Mouse (Mus musculus): Measurements from ENCODE around the gene Kcnk5. TPM values are rescaled to one million over a fixed set of nuclear protein-coding genes. Genes with fewer than 3 reads are reported as not detected.

Gene Kcnk5
- polyA plus RNA-seq, 1 experiment = 7.2 TPM

DNA sequence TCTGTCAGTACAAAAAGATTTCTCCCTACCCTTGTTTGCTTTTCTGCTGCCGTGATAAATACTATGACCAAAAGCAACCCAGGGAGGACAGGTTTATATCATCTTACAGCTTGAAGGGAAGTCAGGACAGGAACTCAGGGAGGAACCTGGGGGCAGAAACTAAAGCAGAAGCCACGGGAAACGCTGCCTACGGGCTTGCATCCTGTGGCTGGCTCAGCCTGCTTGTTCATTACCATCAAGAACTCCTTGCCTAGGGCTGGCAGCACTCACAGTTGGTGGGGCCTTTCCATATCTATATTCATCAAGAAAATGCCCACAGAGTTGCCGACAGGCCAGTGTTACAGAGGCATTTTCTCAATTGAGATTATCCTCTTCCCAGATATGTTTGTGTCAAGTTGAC, 34.2 kb upstream of the Kcnk5 start:
- Histone ChIP-seq H3K36me3 (ENCODE audit: control insufficient read depth, insufficient read depth) (no peaks in the 10 kb centered on the region), H3K4me3 (no peak overlapping the region), H3K27me3 (ENCODE audit: control insufficient read depth, insufficient read depth, insufficient read length) (no peaks in the 10 kb centered on the region), H3K4me2 (ENCODE audit: low read depth) (no peak overlapping the region), H3ac (ENCODE audit: control insufficient read depth, insufficient read length) (no peak overlapping the region), H3K79me2 (ENCODE audit: control insufficient read depth, insufficient read depth) (no peaks in the 10 kb centered on the region)
- TF ChIP-seq POLR2A (IDR thresholded peaks at IDR 0.05; ENCODE audit: insufficient read length, low read depth) = no peak
- no peak for TF ChIP-seq TCF3 (IDR thresholded peaks at IDR 0.05; ENCODE audit: insufficient read length, low read depth)
- TF ChIP-seq MAX (IDR thresholded peaks at IDR 0.05; ENCODE audit: low read depth) = no peak
- no peak for TF ChIP-seq SRF (IDR thresholded peaks at IDR 0.05; ENCODE audit: control insufficient read depth, insufficient read length, low read depth)
- TF ChIP-seq CEBPB (IDR thresholded peaks at IDR 0.05; ENCODE audit: insufficient read depth, poor library complexity, severe bottlenecking) = no peak
- TF ChIP-seq MYOG (IDR thresholded peaks at IDR 0.05; ENCODE audit: control insufficient read depth in 1 of 3, insufficient read depth in 1 of 3, insufficient read length in 2 of 3, low read depth in 2 of 3) = no peak
- TF ChIP-seq MYOD1 (IDR thresholded peaks at IDR 0.05; ENCODE audit: control insufficient read depth in 1 of 3, insufficient read length in 2 of 3, low read depth in 2 of 3) = no peak
- TF ChIP-seq USF1 (IDR thresholded peaks at IDR 0.05; ENCODE audit: low read depth) = no peak
- TF ChIP-seq POLR2AphosphoS2 (IDR thresholded peaks at IDR 0.05; ENCODE audit: insufficient read length, low read depth) = no peak
- no peak for TF ChIP-seq REST (IDR thresholded peaks at IDR 0.05; ENCODE audit: insufficient read depth, insufficient read length)
- TF ChIP-seq E2F4 (IDR thresholded peaks at IDR 0.05; ENCODE audit: insufficient read depth) = no peak
- TF ChIP-seq TCF12 (IDR thresholded peaks at IDR 0.05; ENCODE audit: insufficient read depth, poor library complexity, severe bottlenecking) = no peak

DNA sequence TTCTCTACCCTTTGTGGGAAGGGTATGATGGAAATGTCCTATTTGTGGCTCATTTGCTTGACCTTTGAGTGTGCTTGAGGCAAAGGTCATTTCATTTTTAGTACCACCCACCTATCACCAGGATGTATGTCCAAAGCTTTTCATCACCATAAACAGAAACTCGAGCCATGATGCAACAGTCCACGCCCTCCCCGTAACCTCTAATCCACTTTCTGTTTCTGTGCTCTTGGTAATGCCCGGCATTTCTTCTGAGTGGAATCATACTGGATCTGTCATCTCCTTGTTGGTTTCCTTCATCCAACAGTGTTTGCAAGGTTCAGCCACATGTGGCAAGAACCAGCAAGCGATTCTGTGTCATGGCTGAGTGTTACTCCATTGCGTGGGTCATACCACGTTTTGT, 32.5 kb upstream of the Kcnk5 start:
- Histone ChIP-seq H3K4me3 (no peak overlapping the region), H3K27me3 (ENCODE audit: control insufficient read depth, insufficient read depth, insufficient read length) (no peaks in the 10 kb centered on the region), H3K79me2 (ENCODE audit: control insufficient read depth, insufficient read depth) (no peaks in the 10 kb centered on the region), H3ac (ENCODE audit: control insufficient read depth, insufficient read length) (no peak overlapping the region), H3K4me2 (ENCODE audit: low read depth) (peak overlapping the region; percentile 41), H3K36me3 (ENCODE audit: control insufficient read depth, insufficient read depth) (no peaks in the 10 kb centered on the region)
- TF ChIP-seq E2F4 (IDR thresholded peaks at IDR 0.05; ENCODE audit: insufficient read depth) = no peak
- TF ChIP-seq CEBPB (IDR thresholded peaks at IDR 0.05; ENCODE audit: insufficient read depth, poor library complexity, severe bottlenecking) = peak; percentile 96

DNA sequence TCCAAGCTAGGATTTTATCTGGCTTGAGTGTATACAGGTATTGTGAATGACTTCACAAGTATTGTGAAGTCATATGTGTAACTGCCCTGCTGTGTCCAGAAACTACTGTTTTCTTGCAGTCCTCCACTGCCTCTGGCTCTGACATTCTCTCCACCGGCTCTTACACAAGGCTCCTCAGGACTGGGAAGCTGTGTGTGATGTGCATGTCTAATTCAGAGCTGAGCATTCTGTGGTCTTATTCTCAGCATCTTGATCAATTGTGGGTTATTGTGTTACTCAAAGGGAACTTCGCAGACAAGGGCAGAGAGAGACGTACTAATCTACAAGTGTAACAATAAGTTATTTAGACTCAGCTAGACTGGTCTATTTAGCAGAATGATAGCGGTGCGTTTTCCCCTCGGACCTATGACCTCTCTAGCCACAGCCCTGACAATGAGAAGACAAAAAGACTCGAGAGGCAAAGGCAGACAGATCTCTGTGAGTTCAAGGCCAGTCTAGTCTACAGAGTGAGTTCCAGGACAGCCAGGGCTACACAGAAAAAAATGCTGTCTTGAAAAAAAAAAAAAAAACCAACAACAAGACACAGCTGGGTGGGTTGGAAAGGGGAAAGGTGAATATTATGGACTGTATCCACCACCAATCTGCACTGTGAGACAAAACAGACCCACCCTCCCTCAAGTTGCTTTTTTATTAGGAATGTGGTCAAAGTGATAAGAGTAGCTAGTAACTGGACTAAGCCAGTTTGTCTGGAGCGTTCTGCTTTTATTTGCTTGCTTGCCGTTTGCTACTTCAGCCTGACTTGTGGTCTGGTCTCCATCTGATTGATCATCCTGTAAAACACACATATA, 30.4 kb upstream of the Kcnk5 start:
- no peaks in the 10 kb centered on the region for H3K79me2 ChIP-seq (ENCODE audit: control insufficient read depth, insufficient read depth)
- no peaks in the 10 kb centered on the region for H3K27me3 ChIP-seq (ENCODE audit: control insufficient read depth, insufficient read depth, insufficient read length)
- H3K4me3 ChIP-seq = no peak overlapping the region
- H3K36me3 ChIP-seq (ENCODE audit: control insufficient read depth, insufficient read depth) = no peaks in the 10 kb centered on the region
- no peak overlapping the region for H3ac ChIP-seq (ENCODE audit: control insufficient read depth, insufficient read length)
- H3K4me2 ChIP-seq (ENCODE audit: low read depth) = no peak overlapping the region
- no peak for TF ChIP-seq USF1 (IDR thresholded peaks at IDR 0.05; ENCODE audit: low read depth)

- H3K36me3 ChIP-seq (ENCODE audit: control insufficient read depth, insufficient read depth) = no peaks in the 10 kb centered on the region
- no peak overlapping the region for H3K4me2 ChIP-seq (ENCODE audit: low read depth)
- H3K79me2 ChIP-seq (ENCODE audit: control insufficient read depth, insufficient read depth) = no peaks in the 10 kb centered on the region
- TF ChIP-seq TCF3 (IDR thresholded peaks at IDR 0.05; ENCODE audit: insufficient read length, low read depth) (no peak), MAX (IDR thresholded peaks at IDR 0.05; ENCODE audit: low read depth) (no peak), REST (IDR thresholded peaks at IDR 0.05; ENCODE audit: insufficient read depth, insufficient read length) (no peak), POLR2AphosphoS2 (IDR thresholded peaks at IDR 0.05; ENCODE audit: insufficient read length, low read depth) (no peak), MYOD1 (IDR thresholded peaks at IDR 0.05; ENCODE audit: control insufficient read depth in 1 of 3, insufficient read length in 2 of 3, low read depth in 2 of 3) (no peak), E2F4 (IDR thresholded peaks at IDR 0.05; ENCODE audit: insufficient read depth) (no peak), SRF (IDR thresholded peaks at IDR 0.05; ENCODE audit: control insufficient read depth, insufficient read length, low read depth) (no peak)
- H3ac ChIP-seq (ENCODE audit: control insufficient read depth, insufficient read length) = no peak overlapping the region
- H3K27me3 ChIP-seq (ENCODE audit: control insufficient read depth, insufficient read depth, insufficient read length) = no peaks in the 10 kb centered on the region
- H3K4me3 ChIP-seq = no peak overlapping the region
Measured at GRCm38 (mm10) chr14:20209926-20210325, 28.3 kb upstream of the Kcnk5 start.

GRCm38 (mm10) chr14:20208435-20208834, 26.8 kb upstream of the Kcnk5 start:
- Histone ChIP-seq H3K27me3 (ENCODE audit: control insufficient read depth, insufficient read depth, insufficient read length) (no peaks in the 10 kb centered on the region), H3K79me2 (ENCODE audit: control insufficient read depth, insufficient read depth) (no peaks in the 10 kb centered on the region), H3ac (ENCODE audit: control insufficient read depth, insufficient read length) (no peak overlapping the region), H3K4me2 (ENCODE audit: low read depth) (no peak overlapping the region), H3K36me3 (ENCODE audit: control insufficient read depth, insufficient read depth) (no peaks in the 10 kb centered on the region), H3K4me3 (no peak overlapping the region)
- TF ChIP-seq MYOG (IDR thresholded peaks at IDR 0.05; ENCODE audit: control insufficient read depth in 1 of 3, insufficient read depth in 1 of 3, insufficient read length in 2 of 3, low read depth in 2 of 3) (peak in 1 of 3 experiments; percentile 7), SRF (IDR thresholded peaks at IDR 0.05; ENCODE audit: control insufficient read depth, insufficient read length, low read depth) (no peak)

GRCm38 (mm10) chr14:20205747-20206146, 24.1 kb upstream of the Kcnk5 start:
- Histone ChIP-seq H3K79me2 (ENCODE audit: control insufficient read depth, insufficient read depth) (no peaks in the 10 kb centered on the region), H3ac (ENCODE audit: control insufficient read depth, insufficient read length) (no peak overlapping the region), H3K36me3 (ENCODE audit: control insufficient read depth, insufficient read depth) (no peaks in the 10 kb centered on the region), H3K27me3 (ENCODE audit: control insufficient read depth, insufficient read depth, insufficient read length) (no peaks in the 10 kb centered on the region), H3K4me3 (no peak overlapping the region), H3K4me2 (ENCODE audit: low read depth) (no peak overlapping the region)
- TF ChIP-seq REST (IDR thresholded peaks at IDR 0.05; ENCODE audit: insufficient read depth, insufficient read length) = no peak

Data from myocyte (in vitro differentiated cells).